Mouse (Mus musculus): ENCODE data around the gene Serpina7. TPM values are rescaled to one million over a fixed set of nuclear protein-coding genes. Genes with fewer than 3 reads are reported as not detected.

Gene Serpina7
- not detected for total RNA-seq (2023)

GRCm38 (mm10) chrX:139085077-139085476 lies at the start of gene Serpina7:
Gene Serpina7 (minus strand): TSS chrX:139085236.

GRCm38 (mm10) chrX:139085943-139086342 lies 907 bp upstream of the Serpina7 start, which contains the start of gene 4930513O06Rik:
Gene 4930513O06Rik (plus strand): TSS chrX:139086243.

Other genes with a start within 250 kb of the Serpina7 start
- gene Nrk, start 170.8 kb downstream of the Serpina7 start, total RNA-seq (2023): not detected
- gene 4930513O06Rik, start 1.0 kb upstream of the Serpina7 start, total RNA-seq (2023): not detected
- gene 4933428M09Rik, start 94.0 kb upstream of the Serpina7 start, total RNA-seq (2023): not detected
- not detected for gene Mum1l1, start 124.8 kb upstream of the Serpina7 start, total RNA-seq (2023)
- not detected for gene Trap1a, start 248.4 kb upstream of the Serpina7 start, total RNA-seq (2023)